Mouse (Mus musculus) cerebellum, adult 2 months (tissue): Measurements from ENCODE around the gene Atp5e.

Experiments
- CTCF ChIP-seq: fragments of 200-500 bp; IDR thresholded peaks from 2 replicates; pipeline ENCODE4 v1.5.1; 2011; ENCODE audit warnings: low read depth, mild to moderate bottlenecking, control low read depth, low read length, moderate library complexity, borderline replicate concordance; ENCODE audit not compliant: insufficient read depth
- POLR2A ChIP-seq: fragments of 200-500 bp; IDR thresholded peaks from 2 replicates; pipeline ENCODE4 v1.6.1; 2011; ENCODE audit warnings: low read length, control low read depth, borderline replicate concordance; ENCODE audit not compliant: insufficient read depth

DNA sequence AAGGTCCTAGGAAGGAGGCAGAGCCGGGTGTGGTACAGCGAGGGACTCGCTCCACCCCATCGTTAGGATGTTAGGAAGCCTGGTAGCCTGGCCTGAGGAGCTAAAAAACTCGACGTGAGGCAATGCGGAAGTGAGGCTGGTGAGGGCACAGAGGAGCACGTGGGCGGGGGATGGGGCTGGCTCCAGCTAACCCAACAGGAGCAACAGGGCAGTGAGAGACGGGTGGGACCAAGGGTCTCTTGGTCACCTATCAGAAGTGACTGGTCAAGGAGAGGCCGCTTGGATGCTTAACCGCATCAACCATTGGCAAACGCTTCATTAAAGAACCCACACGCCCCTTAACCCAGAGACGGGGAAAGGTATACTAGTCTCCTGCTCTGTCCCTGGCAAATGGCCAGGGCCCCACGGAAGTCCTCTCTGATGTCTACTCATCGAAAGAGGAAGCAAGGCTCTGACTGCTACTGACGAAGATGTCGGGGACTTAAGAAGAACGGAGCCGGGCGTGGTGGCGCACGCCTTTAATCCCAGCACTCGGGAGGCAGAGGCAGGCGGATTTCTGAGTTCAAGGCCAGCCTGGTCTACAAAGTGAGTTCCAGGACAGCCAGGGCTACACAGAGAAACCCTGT lies 27.7 kb downstream of the Atp5e start:
- TF ChIP-seq POLR2A (no peak), CTCF (no peak)
